Mouse (Mus musculus): ENCODE data around the gene Bcl2l13. TPM values are rescaled to one million over a fixed set of nuclear protein-coding genes. Genes with fewer than 3 reads are reported as not detected.

The Bcl2l13 gene
- polyA plus RNA-seq (2014; fragmentation: Nextera tagmentation; extraction: Ambion mirVana): 35.2 and 40.9 TPM in 2 replicates

DNA sequence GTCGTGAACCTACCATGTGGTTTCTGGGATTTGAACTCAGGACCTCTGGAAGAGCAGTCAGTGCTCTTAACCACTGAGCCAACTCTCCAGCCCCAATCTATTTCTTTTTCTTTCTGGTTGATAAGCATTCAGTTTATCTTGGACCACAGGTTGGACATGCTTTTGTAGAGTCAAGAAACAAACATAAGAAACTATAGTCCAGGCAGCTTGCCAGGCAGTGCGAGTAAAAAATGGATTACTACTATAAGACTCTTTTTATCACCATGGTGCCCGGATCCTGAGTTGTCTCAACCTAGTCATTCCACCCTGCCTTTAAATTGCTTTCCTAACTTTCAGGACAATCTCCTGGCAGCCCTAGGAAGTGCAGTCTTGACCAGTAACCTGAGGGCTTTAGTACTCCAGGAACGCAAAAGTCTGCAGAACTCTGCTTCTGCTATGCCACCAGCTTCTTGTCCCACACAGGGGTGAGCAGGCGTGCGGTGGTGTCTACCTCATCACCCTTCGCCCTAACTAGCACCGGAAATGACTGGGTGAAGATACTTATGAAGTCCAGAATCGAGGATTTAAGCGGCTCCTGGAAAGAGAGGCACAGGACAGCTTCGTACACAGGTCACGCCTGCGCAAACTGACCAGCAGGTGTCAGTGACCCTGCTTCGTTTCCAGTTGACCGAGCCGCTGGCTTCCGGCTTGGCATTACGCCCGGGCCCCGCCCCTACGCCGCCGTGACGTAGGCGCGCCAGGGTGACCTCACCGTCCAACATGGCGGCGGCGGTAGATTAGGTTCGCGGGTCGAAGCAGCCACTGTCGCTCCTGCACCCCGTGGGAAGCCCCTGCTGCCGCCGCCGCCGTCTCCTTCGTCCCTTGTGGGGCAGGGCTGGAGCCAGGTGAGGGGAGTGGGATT, at the start of gene Bcl2l13:
TSS of gene Bcl2l13 (plus strand) at position 739 of the 901 bp plus-strand sequence.
- peak within 1 kb of the TSS; percentile 84 for H3K27ac ChIP-seq (replicated peaks; ENCODE audit: low read depth, low read length)
- ATAC-seq (ENCODE audit: insufficient number of reproducible peaks, low FRiP score, low TSS enrichment, low read depth) (peak; percentile 95), DNase-seq (ENCODE audit: low spot score) (peak; percentile 97)
- peak within 1 kb of the TSS; percentile 69 for H3K4me2 ChIP-seq (ENCODE audit: low read depth, severe bottlenecking)
- no peaks in the 10 kb centered on the region for H3K4me1 ChIP-seq (ENCODE audit: control insufficient read depth, insufficient read depth, low read length)
- H3K36me3 ChIP-seq (ENCODE audit: control insufficient read depth, insufficient read depth, low read length): no peaks in the 10 kb centered on the region
- H3K27me3 ChIP-seq (ENCODE audit: control insufficient read depth, insufficient read depth, low read length): no peaks in the 10 kb centered on the region
- H3K4me3 ChIP-seq (ENCODE audit: low read depth, low read length): peak within 1 kb of the TSS; percentile 87
- no peaks in the 10 kb centered on the region for H3K9me3 ChIP-seq (ENCODE audit: control insufficient read depth, low read length)
- 6% methylated on average over 40 of the region's 40 CpGs for whole genome bisulfite sequencing
- H3K9ac ChIP-seq (ENCODE audit: low read length): peak within 1 kb of the TSS; percentile 93

DNA sequence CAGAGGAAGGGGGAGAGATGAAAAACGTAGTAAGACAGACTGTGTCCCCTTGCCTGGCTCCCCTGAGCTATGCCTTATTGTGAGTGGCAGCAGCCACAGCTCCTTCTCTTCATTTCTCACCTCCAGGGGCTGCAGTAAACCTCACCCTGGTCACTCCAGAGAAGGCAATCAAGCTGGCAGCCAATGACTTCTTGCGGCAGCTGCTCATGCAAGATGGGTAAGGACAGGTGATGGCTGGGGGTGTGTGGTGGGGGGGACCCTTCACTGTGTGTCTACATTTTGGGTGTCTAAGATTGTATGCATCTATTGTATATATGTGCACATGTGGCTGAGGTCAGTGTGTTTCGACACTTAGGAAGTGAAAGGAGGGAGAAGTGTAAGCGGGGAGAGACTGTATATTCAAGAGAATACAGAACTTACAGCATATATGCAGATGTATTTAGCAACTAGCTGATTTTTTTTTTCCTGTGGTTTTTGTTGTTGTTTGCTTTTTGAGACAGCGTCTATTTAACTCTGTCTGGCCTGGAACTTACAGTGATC, 47.9 kb upstream of the Bcl2l13 start:
- H3K4me2 ChIP-seq (ENCODE audit: low read depth, severe bottlenecking): no peak overlapping the region
- WGBS: 73% methylated on average over 5 of the region's 5 CpGs
- no peaks in the 10 kb centered on the region for H3K27me3 ChIP-seq (ENCODE audit: control insufficient read depth, insufficient read depth, low read length)
- peaks cover 4% of the 10 kb centered on the region for H3K36me3 ChIP-seq (ENCODE audit: control insufficient read depth, insufficient read depth, low read length)
- no peak for ATAC-seq (ENCODE audit: insufficient number of reproducible peaks, low FRiP score, low TSS enrichment, low read depth)
- H3K4me1 ChIP-seq (ENCODE audit: control insufficient read depth, insufficient read depth, low read length): no peaks in the 10 kb centered on the region
- H3K4me3 ChIP-seq (ENCODE audit: low read depth, low read length): no peak overlapping the region
- no peaks in the 10 kb centered on the region for H3K9me3 ChIP-seq (ENCODE audit: control insufficient read depth, low read length)
- H3K9ac ChIP-seq (ENCODE audit: low read length): no peak overlapping the region
- DNase-seq (ENCODE audit: low spot score): no peak
- H3K27ac ChIP-seq (replicated peaks; ENCODE audit: low read depth, low read length): no peak overlapping the region

DNA sequence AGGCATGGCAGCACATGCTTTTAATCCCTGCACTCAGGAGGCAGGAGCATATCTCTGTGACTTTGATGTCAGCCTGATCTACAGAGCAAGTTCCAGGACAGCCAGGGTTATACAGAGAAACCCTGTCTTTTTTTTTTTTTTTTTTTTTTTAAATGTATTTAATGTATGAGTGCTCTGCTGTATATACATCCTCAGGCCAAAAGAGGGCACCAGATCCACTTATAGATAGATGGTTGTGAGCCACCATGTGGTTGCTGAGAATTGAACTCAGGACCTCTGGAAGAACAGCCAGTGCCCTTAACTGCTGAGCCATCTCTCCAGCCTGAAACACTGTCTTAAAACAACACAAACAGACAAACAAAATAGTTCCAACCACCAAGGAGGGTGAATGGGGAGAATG, 47.1 kb upstream of the Bcl2l13 start:
- Histone ChIP-seq H3K27me3 (ENCODE audit: control insufficient read depth, insufficient read depth, low read length) (no peaks in the 10 kb centered on the region), H3K36me3 (ENCODE audit: control insufficient read depth, insufficient read depth, low read length) (peaks cover 4% of the 10 kb centered on the region), H3K4me3 (ENCODE audit: low read depth, low read length) (no peak overlapping the region), H3K4me2 (ENCODE audit: low read depth, severe bottlenecking) (no peak overlapping the region), H3K9me3 (ENCODE audit: control insufficient read depth, low read length) (no peaks in the 10 kb centered on the region), H3K4me1 (ENCODE audit: control insufficient read depth, insufficient read depth, low read length) (no peaks in the 10 kb centered on the region), H3K27ac (replicated peaks; ENCODE audit: low read depth, low read length) (no peak overlapping the region), H3K9ac (ENCODE audit: low read length) (no peak overlapping the region)
- DNase-seq (ENCODE audit: low spot score): no peak
- ATAC-seq (ENCODE audit: insufficient number of reproducible peaks, low FRiP score, low TSS enrichment, low read depth): no peak

DNA sequence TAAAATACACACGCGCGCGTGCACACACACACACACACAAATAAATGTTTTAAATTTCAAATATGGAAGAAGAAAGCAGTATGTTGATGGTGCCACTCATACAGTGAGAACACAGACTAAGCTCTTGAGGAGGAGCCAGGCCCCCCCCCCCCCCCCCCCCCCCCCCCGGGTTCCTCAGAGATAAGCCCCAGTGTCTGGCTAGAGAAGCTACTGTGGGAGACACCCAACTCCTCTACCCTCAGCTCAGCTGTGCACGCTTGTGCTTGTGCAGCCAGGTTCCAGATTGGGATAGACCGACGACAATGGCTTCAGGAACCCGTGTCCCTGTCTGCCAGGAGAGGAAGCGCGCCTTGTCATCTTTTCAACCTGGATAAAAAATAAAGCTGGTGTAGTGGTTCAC, 45.9 kb upstream of the Bcl2l13 start:
- DNase-seq (ENCODE audit: low spot score) (no peak), ATAC-seq (ENCODE audit: insufficient number of reproducible peaks, low FRiP score, low TSS enrichment, low read depth) (no peak)
- Histone ChIP-seq H3K4me3 (ENCODE audit: low read depth, low read length) (no peak overlapping the region), H3K9me3 (ENCODE audit: control insufficient read depth, low read length) (no peaks in the 10 kb centered on the region), H3K27ac (replicated peaks; ENCODE audit: low read depth, low read length) (no peak overlapping the region), H3K4me1 (ENCODE audit: control insufficient read depth, insufficient read depth, low read length) (no peaks in the 10 kb centered on the region), H3K9ac (ENCODE audit: low read length) (no peak overlapping the region), H3K4me2 (ENCODE audit: low read depth, severe bottlenecking) (no peak overlapping the region), H3K36me3 (ENCODE audit: control insufficient read depth, insufficient read depth, low read length) (peaks cover 4% of the 10 kb centered on the region), H3K27me3 (ENCODE audit: control insufficient read depth, insufficient read depth, low read length) (no peaks in the 10 kb centered on the region)
- 93% methylated on average over 10 of the region's 11 CpGs for WGBS

DNA sequence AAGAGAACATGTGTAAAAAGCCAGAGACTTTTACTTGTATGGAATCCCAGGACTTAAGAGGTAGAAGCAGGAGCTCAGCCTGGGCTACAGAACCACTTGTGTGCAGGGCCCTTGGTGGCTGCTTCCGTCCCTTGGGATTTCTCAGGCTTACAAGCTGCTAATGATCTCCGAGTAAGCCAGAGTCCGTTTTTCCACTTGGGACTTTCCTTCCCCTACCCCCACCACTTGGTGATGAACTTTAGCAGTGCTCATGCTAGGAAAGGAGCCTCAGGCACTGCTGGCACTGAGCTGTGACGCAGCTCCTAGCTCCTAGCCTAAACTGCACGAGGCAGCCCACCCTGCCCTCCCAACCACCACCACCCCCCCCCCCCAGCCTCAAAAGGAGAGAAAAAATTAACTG, 45.3 kb upstream of the Bcl2l13 start:
- ATAC-seq (ENCODE audit: insufficient number of reproducible peaks, low FRiP score, low TSS enrichment, low read depth): no peak

DNA sequence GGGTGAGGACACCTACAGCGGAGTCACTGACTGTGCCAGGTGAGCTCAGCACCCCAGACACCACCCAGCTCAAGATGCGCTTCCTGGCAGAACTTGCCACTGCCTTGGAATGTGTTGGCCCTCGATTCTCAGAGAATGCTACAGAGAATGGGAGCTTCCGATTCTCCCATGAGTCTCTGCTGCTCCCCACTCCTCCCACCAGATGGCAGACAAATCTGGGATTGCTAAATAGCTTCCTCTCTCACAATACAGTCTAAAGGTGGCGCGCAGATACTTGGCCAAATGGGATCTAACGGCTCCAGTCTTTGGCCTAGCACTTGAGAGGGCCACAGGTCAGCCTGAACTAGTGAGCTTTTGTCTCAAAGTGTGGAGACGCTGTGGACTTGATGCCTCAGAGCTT, 43.1 kb upstream of the Bcl2l13 start:
- H3K9me3 ChIP-seq (ENCODE audit: control insufficient read depth, low read length): no peaks in the 10 kb centered on the region
- 86% methylated on average over 8 of the region's 8 CpGs for WGBS
- no peaks in the 10 kb centered on the region for H3K4me1 ChIP-seq (ENCODE audit: control insufficient read depth, insufficient read depth, low read length)
- H3K27ac ChIP-seq (replicated peaks; ENCODE audit: low read depth, low read length): no peak overlapping the region
- peaks cover 8% of the 10 kb centered on the region for H3K36me3 ChIP-seq (ENCODE audit: control insufficient read depth, insufficient read depth, low read length)
- ATAC-seq (ENCODE audit: insufficient number of reproducible peaks, low FRiP score, low TSS enrichment, low read depth): no peak
- H3K27me3 ChIP-seq (ENCODE audit: control insufficient read depth, insufficient read depth, low read length): no peaks in the 10 kb centered on the region
- no peak overlapping the region for H3K9ac ChIP-seq (ENCODE audit: low read length)
- no peak overlapping the region for H3K4me2 ChIP-seq (ENCODE audit: low read depth, severe bottlenecking)
- no peak for DNase-seq (ENCODE audit: low spot score)
- no peak overlapping the region for H3K4me3 ChIP-seq (ENCODE audit: low read depth, low read length)

More for the DNA sequence above, 45.3 kb upstream of the Bcl2l13 start:
- H3K9ac ChIP-seq (ENCODE audit: low read length): no peak overlapping the region
- H3K4me2 ChIP-seq (ENCODE audit: low read depth, severe bottlenecking): no peak overlapping the region
- 41% methylated on average over 5 of the region's 5 CpGs for WGBS
- H3K27me3 ChIP-seq (ENCODE audit: control insufficient read depth, insufficient read depth, low read length): no peaks in the 10 kb centered on the region
- H3K4me1 ChIP-seq (ENCODE audit: control insufficient read depth, insufficient read depth, low read length): no peaks in the 10 kb centered on the region
- peaks cover 4% of the 10 kb centered on the region for H3K36me3 ChIP-seq (ENCODE audit: control insufficient read depth, insufficient read depth, low read length)
- no peak overlapping the region for H3K4me3 ChIP-seq (ENCODE audit: low read depth, low read length)
- DNase-seq (ENCODE audit: low spot score): no peak
- no peaks in the 10 kb centered on the region for H3K9me3 ChIP-seq (ENCODE audit: control insufficient read depth, low read length)
- H3K27ac ChIP-seq (replicated peaks; ENCODE audit: low read depth, low read length): no peak overlapping the region

DNA sequence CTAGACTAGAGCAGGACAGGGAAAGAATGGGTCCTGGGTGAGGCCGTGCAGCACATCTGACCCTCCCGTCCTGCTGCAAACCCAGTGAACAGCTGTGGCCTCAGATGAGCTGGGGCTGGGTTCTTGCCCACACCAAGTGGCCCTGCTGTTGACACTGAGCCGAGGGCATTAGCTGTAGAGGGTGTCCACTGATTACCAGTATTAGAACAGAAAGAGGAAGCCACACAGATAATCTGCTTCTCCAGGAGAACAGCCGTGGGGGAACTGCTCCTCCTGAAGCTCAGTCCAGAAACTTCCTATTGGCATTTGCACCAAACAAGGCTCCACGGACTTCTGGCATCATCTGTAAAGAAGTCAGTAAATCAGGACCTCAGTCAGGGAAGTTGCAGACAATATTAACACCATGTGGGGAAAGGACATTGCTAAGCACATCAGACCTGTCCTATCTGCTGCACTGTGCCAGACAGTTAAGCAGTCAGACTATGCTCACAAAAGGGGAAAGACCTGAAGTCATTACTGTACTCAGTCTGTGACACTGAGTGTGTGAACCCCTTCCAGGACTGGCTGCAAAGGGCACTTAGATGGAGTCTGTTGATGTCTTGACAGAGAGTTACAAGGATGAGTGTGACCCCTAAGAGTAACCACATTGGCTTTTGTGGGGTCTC, 40.5 kb upstream of the Bcl2l13 start:
- 84% methylated on average over 5 of the region's 5 CpGs for WGBS
- no peak for DNase-seq (ENCODE audit: low spot score)
- no peak overlapping the region for H3K27ac ChIP-seq (replicated peaks; ENCODE audit: low read depth, low read length)
- H3K4me3 ChIP-seq (ENCODE audit: low read depth, low read length): no peak overlapping the region
- H3K9ac ChIP-seq (ENCODE audit: low read length): no peak overlapping the region
- peaks cover 18% of the 10 kb centered on the region for H3K36me3 ChIP-seq (ENCODE audit: control insufficient read depth, insufficient read depth, low read length)
- H3K9me3 ChIP-seq (ENCODE audit: control insufficient read depth, low read length): no peaks in the 10 kb centered on the region
- no peaks in the 10 kb centered on the region for H3K27me3 ChIP-seq (ENCODE audit: control insufficient read depth, insufficient read depth, low read length)
- H3K4me2 ChIP-seq (ENCODE audit: low read depth, severe bottlenecking): no peak overlapping the region
- ATAC-seq (ENCODE audit: insufficient number of reproducible peaks, low FRiP score, low TSS enrichment, low read depth): no peak
- no peaks in the 10 kb centered on the region for H3K4me1 ChIP-seq (ENCODE audit: control insufficient read depth, insufficient read depth, low read length)

DNA sequence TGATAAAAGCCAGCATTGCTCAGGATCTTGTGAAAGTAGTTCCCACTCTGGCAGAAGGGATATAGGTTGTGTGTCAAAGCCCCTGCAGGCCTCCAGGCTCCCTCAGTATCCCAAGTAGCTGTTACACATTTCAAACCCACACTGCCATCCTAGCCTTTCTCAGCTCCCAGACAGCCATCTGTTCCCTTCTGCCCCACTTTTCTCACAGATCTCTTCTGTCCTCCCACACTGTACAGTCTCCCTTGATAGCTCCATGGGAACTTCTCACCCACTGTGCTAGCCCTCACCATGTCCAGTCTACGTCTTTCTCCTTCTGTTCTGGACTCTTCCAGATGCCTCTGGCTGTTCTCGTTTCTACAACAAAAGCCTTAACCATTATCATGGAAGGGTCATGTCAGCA, 39.9 kb upstream of the Bcl2l13 start:
- Histone ChIP-seq H3K4me2 (ENCODE audit: low read depth, severe bottlenecking) (no peak overlapping the region), H3K36me3 (ENCODE audit: control insufficient read depth, insufficient read depth, low read length) (peaks cover 19% of the 10 kb centered on the region), H3K27me3 (ENCODE audit: control insufficient read depth, insufficient read depth, low read length) (no peaks in the 10 kb centered on the region), H3K4me1 (ENCODE audit: control insufficient read depth, insufficient read depth, low read length) (no peaks in the 10 kb centered on the region), H3K9ac (ENCODE audit: low read length) (no peak overlapping the region), H3K9me3 (ENCODE audit: control insufficient read depth, low read length) (no peaks in the 10 kb centered on the region), H3K27ac (replicated peaks; ENCODE audit: low read depth, low read length) (no peak overlapping the region), H3K4me3 (ENCODE audit: low read depth, low read length) (no peak overlapping the region)
- DNase-seq (ENCODE audit: low spot score) (no peak), ATAC-seq (ENCODE audit: insufficient number of reproducible peaks, low FRiP score, low TSS enrichment, low read depth) (no peak)
- 87% methylated on average over 2 of the region's 2 CpGs for WGBS
